ENCODE assay signal across 23 mouse cellular contexts in genomic region chr2:124627664-124628063, GRCm38 (mm10).
DNase-seq lines count a peak whose midpoint lies in the region; ATAC-seq and TF ChIP-seq lines count a peak whose summit lies in the region.
"Had no signal": no experiment of that assay in that cellular context is flagged by ENCODE, and none has a peak within 500 bp of the region (broad histone marks: within the 10 kb centered on the region; RNA-seq: fewer than 3 reads in every experiment).

No protein-coding gene starts in this region.

- no peak for TF ChIP-seq CTCF in hindbrain, postnatal 0 days (IDR thresholded peaks at IDR 0.05; ENCODE audit: low read depth)

- H3K4me1 ChIP-seq in hindbrain, embryonic 12.5 days = no peaks in the 10 kb centered on the region
- H3K4me1 ChIP-seq in hindbrain, postnatal 0 days (ENCODE audit: insufficient read depth, low read length) = no peaks in the 10 kb centered on the region
- peaks cover 3% of the 10 kb centered on the region; the same call in 1 of the 2 replicates for H3K4me1 ChIP-seq in neural tube, embryonic 11.5 days (ENCODE audit: control insufficient read depth, insufficient read depth, low read length)
- peaks cover 17% of the 10 kb centered on the region for H3K4me1 ChIP-seq in neural tube, embryonic 15.5 days
- peaks cover 26% of the 10 kb centered on the region for H3K4me1 ChIP-seq in intestine, embryonic 16.5 days (ENCODE audit: control insufficient read depth, insufficient read depth, low read length)

- H3K27me3 ChIP-seq in hindbrain, embryonic 12.5 days = no peaks in the 10 kb centered on the region
- no peaks in the 10 kb centered on the region for H3K27me3 ChIP-seq in hindbrain, postnatal 0 days (ENCODE audit: insufficient read depth, low read length)
- no peaks in the 10 kb centered on the region for H3K27me3 ChIP-seq in neural tube, embryonic 11.5 days (ENCODE audit: control insufficient read depth, insufficient read depth, low read length)
- H3K27me3 ChIP-seq in neural tube, embryonic 15.5 days (replicated peaks) = no peaks in the 10 kb centered on the region
- H3K27me3 ChIP-seq in intestine, embryonic 16.5 days (replicated peaks; ENCODE audit: control insufficient read depth, insufficient read depth, low read length) = no peaks in the 10 kb centered on the region
- H3K27me3 ChIP-seq: embryonic facial prominence, embryonic 13.5 days; limb, embryonic 15.5 days had no signal

- H3K4me3 ChIP-seq in hindbrain, embryonic 12.5 days = no peak overlapping the region
- no peak overlapping the region for H3K4me3 ChIP-seq in hindbrain, postnatal 0 days (ENCODE audit: low read length)
- no peak overlapping the region for H3K4me3 ChIP-seq in neural tube, embryonic 11.5 days (ENCODE audit: low read depth, low read length)
- H3K4me3 ChIP-seq in neural tube, embryonic 15.5 days (replicated peaks) = no peak overlapping the region
- H3K4me3 ChIP-seq in intestine, embryonic 16.5 days (ENCODE audit: low read length) = no peak overlapping the region
- H3K4me3 ChIP-seq: embryonic facial prominence, embryonic 13.5 days; erythroblast, embryonic 14.5 days; limb, embryonic 15.5 days; myocyte had no signal

- WGBS in hindbrain, embryonic 12.5 days = 46% methylated on average over 5 of the region's 5 CpGs
- WGBS in hindbrain, postnatal 0 days = 51% methylated on average over 5 of the region's 5 CpGs
- WGBS in neural tube, embryonic 11.5 days = 63% methylated on average over 5 of the region's 5 CpGs
- WGBS in neural tube, embryonic 15.5 days = 47% methylated on average over 5 of the region's 5 CpGs
- 78% methylated on average over 5 of the region's 5 CpGs for WGBS in intestine, embryonic 16.5 days

- no peak for DNase-seq in hindbrain, postnatal 0 days (ENCODE audit: low spot score)
- DNase-seq in neural tube, embryonic 11.5 days (ENCODE audit: low spot score) = no peak
- DNase-seq in thymus, postnatal 36 days = no peak
- DNase-seq: adrenal gland, postnatal 10 days; cerebellum, adult 2 months; cerebellum, postnatal 36 days; embryo, embryonic 11 days; gastrocnemius, postnatal 36 days; kidney, adult 9 months; kidney, postnatal 14 days; left cerebral cortex, postnatal 4 days; lung, postnatal 4 days; thymus, postnatal 14 days had no signal

- no peak overlapping the region for H3K27ac ChIP-seq in hindbrain, embryonic 12.5 days
- no peak overlapping the region for H3K27ac ChIP-seq in hindbrain, postnatal 0 days
- no peak overlapping the region for H3K27ac ChIP-seq in neural tube, embryonic 11.5 days (ENCODE audit: low read depth, low read length)
- no peak overlapping the region for H3K27ac ChIP-seq in neural tube, embryonic 15.5 days (replicated peaks)
- no peak overlapping the region for H3K27ac ChIP-seq in intestine, embryonic 16.5 days (ENCODE audit: low read length)
- H3K27ac ChIP-seq: embryonic facial prominence, embryonic 13.5 days; limb, embryonic 15.5 days; liver, embryonic 14.5 days had no signal

- no peak overlapping the region for H3K4me2 ChIP-seq in hindbrain, embryonic 12.5 days (replicated peaks)
- H3K4me2 ChIP-seq in hindbrain, postnatal 0 days (ENCODE audit: low read depth, low read length) = no peak overlapping the region
- no peak overlapping the region for H3K4me2 ChIP-seq in neural tube, embryonic 11.5 days (ENCODE audit: low read depth)
- H3K4me2 ChIP-seq in neural tube, embryonic 15.5 days = no peak overlapping the region
- no peak overlapping the region for H3K4me2 ChIP-seq in intestine, embryonic 16.5 days (ENCODE audit: low read depth, low read length)
- H3K4me2 ChIP-seq: embryonic facial prominence, embryonic 13.5 days; limb, embryonic 15.5 days; lung, embryonic 14.5 days had no signal

- no peaks in the 10 kb centered on the region for H3K36me3 ChIP-seq in hindbrain, embryonic 12.5 days
- no peaks in the 10 kb centered on the region for H3K36me3 ChIP-seq in hindbrain, postnatal 0 days (ENCODE audit: insufficient read depth, low read length)
- H3K36me3 ChIP-seq in neural tube, embryonic 11.5 days (ENCODE audit: control insufficient read depth, insufficient read depth, low read length) = no peaks in the 10 kb centered on the region
- no peaks in the 10 kb centered on the region for H3K36me3 ChIP-seq in neural tube, embryonic 15.5 days
- no peaks in the 10 kb centered on the region for H3K36me3 ChIP-seq in intestine, embryonic 16.5 days (ENCODE audit: control insufficient read depth, insufficient read depth, low read length)
- H3K36me3 ChIP-seq: embryonic facial prominence, embryonic 13.5 days; limb, embryonic 15.5 days had no signal

- H3K9ac ChIP-seq in hindbrain, embryonic 12.5 days = no peak overlapping the region
- H3K9ac ChIP-seq in hindbrain, postnatal 0 days (replicated peaks; ENCODE audit: low read length) = no peak overlapping the region
- no peak overlapping the region for H3K9ac ChIP-seq in neural tube, embryonic 11.5 days (ENCODE audit: low read length)
- H3K9ac ChIP-seq in neural tube, embryonic 15.5 days (replicated peaks) = no peak overlapping the region
- H3K9ac ChIP-seq in intestine, embryonic 16.5 days (ENCODE audit: low read depth, low read length) = no peak overlapping the region
- H3K9ac ChIP-seq: embryonic facial prominence, embryonic 13.5 days; limb, embryonic 15.5 days; liver, embryonic 14.5 days; lung, embryonic 14.5 days had no signal

- H3K9me3 ChIP-seq in hindbrain, embryonic 12.5 days (replicated peaks) = no peaks in the 10 kb centered on the region
- H3K9me3 ChIP-seq in hindbrain, postnatal 0 days (ENCODE audit: low read length) = no peaks in the 10 kb centered on the region
- no peaks in the 10 kb centered on the region for H3K9me3 ChIP-seq in neural tube, embryonic 11.5 days (ENCODE audit: control insufficient read depth, low read length)
- no peaks in the 10 kb centered on the region for H3K9me3 ChIP-seq in neural tube, embryonic 15.5 days (replicated peaks)
- H3K9me3 ChIP-seq in intestine, embryonic 16.5 days (ENCODE audit: control insufficient read depth, low read length) = no peaks in the 10 kb centered on the region
- H3K9me3 ChIP-seq: embryonic facial prominence, embryonic 13.5 days; limb, embryonic 15.5 days had no signal

- peak; percentile 66; the same call in 1 of the 2 replicates for ATAC-seq in hindbrain, embryonic 12.5 days (ENCODE audit: low FRiP score)
- ATAC-seq in hindbrain, postnatal 0 days = no peak
- ATAC-seq in neural tube, embryonic 11.5 days (ENCODE audit: insufficient read depth, low FRiP score, low TSS enrichment) = peak; percentile 79
- ATAC-seq in neural tube, embryonic 15.5 days (ENCODE audit: low FRiP score) = no peak; the same call in 1 of the 2 replicates
- peak; percentile 28; the same call in 1 of the 2 replicates for ATAC-seq in intestine, embryonic 16.5 days
- ATAC-seq in cerebellum, adult (ENCODE audit: insufficient number of reproducible peaks, low FRiP score, low TSS enrichment) = no peak

Comparison
In these comparisons a context has a peak if more than half of its experiments do, and no peak if none do; other contexts are left out.
1. ATAC-seq: peak in hindbrain, embryonic 12.5 days (single experiment), neural tube, embryonic 11.5 days (single experiment) and intestine, embryonic 16.5 days (single experiment); none in hindbrain, postnatal 0 days (single experiment), neural tube, embryonic 15.5 days (single experiment) and cerebellum, adult (single experiment).